Mouse (Mus musculus): Measurements from ENCODE around the gene Ldb2. TPM values are rescaled to one million over a fixed set of nuclear protein-coding genes. Genes with fewer than 3 reads are reported as not detected.

Gene Ldb2
- polyA plus RNA-seq, 1 experiment, result not detected

DNA sequence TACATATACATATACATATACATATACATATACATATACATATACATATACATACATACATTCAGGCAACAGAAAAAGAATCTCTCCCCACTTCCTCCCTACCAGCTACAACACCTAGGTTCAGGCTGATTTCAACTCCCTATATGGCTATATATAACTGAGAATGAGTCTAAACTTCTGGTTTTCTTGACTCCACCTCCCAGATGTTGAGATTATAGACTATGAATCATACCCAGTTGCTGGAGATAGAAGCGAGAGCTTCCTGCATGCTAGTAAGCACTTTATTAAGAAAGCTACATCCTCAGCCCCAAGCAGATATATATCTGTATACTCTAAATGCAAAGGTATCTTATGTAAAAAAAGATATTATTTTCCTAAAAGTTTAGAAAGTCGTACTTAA, 74.0 kb downstream of the Ldb2 start:
- no peak for TF ChIP-seq CTCF (IDR thresholded peaks at IDR 0.05; ENCODE audit: low read depth, low read length)
- TF ChIP-seq POLR2A (IDR thresholded peaks at IDR 0.05; ENCODE audit: borderline replicate concordance, low read depth, low read length), result no peak
- Histone ChIP-seq H3K4me1 (ENCODE audit: control insufficient read depth, insufficient read depth, low read length) (no peaks in the 10 kb centered on the region), H3K27ac (ENCODE audit: insufficient read depth, low read depth, low read length) (no peak overlapping the region), H3K4me3 (ENCODE audit: insufficient read depth, low read length) (no peak overlapping the region)

DNA sequence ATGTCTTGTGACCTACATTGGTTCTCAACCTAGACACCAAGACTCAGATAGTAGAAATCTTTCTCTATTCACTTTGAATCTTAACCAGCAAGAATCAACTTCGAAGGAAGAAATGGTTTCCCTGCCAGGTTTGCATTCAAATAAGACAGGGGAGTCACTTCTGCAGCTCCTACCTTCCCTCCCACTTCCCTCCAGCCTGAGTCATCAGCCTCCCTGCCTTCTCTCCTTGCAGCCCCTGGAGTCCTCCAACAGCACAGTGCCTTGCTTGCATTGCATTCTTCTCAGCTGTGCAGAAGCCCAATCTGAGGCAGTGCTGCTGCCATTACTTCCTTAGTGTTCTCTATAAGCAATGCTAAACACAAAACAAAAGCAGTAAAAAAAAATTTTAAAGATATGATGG, 79.6 kb downstream of the Ldb2 start:
- TF ChIP-seq CTCF (IDR thresholded peaks at IDR 0.05; ENCODE audit: low read depth, low read length), result no peak
- no peak for TF ChIP-seq POLR2A (IDR thresholded peaks at IDR 0.05; ENCODE audit: borderline replicate concordance, low read depth, low read length)
- Histone ChIP-seq H3K4me3 (ENCODE audit: insufficient read depth, low read length) (no peak overlapping the region), H3K27ac (ENCODE audit: insufficient read depth, low read depth, low read length) (no peak overlapping the region), H3K4me1 (ENCODE audit: control insufficient read depth, insufficient read depth, low read length) (no peaks in the 10 kb centered on the region)

DNA sequence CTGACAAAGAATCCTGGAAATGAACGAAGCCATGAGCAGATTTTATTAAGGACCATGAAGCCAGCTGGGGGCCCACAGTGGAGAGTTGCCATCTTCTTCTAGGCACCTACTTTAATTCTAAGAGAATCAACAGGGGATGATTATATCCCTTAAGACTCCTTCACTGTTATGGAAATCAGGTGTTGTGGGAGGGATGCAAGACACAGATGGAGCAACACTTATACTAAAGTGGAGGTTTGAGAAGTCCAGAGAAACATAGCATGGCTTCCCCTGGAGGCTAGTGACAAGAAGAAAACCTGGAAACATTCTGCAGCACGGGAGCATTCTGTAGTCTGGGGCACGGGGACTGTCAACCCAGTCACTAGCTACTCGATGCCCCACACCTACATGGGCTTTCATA, 85.0 kb downstream of the Ldb2 start:
- H3K4me1 ChIP-seq (ENCODE audit: control insufficient read depth, insufficient read depth, low read length), result no peaks in the 10 kb centered on the region
- no peak overlapping the region for H3K27ac ChIP-seq (ENCODE audit: insufficient read depth, low read depth, low read length)
- TF ChIP-seq POLR2A (IDR thresholded peaks at IDR 0.05; ENCODE audit: borderline replicate concordance, low read depth, low read length) (no peak), CTCF (IDR thresholded peaks at IDR 0.05; ENCODE audit: low read depth, low read length) (no peak)
- H3K4me3 ChIP-seq (ENCODE audit: insufficient read depth, low read length), result no peak overlapping the region

DNA sequence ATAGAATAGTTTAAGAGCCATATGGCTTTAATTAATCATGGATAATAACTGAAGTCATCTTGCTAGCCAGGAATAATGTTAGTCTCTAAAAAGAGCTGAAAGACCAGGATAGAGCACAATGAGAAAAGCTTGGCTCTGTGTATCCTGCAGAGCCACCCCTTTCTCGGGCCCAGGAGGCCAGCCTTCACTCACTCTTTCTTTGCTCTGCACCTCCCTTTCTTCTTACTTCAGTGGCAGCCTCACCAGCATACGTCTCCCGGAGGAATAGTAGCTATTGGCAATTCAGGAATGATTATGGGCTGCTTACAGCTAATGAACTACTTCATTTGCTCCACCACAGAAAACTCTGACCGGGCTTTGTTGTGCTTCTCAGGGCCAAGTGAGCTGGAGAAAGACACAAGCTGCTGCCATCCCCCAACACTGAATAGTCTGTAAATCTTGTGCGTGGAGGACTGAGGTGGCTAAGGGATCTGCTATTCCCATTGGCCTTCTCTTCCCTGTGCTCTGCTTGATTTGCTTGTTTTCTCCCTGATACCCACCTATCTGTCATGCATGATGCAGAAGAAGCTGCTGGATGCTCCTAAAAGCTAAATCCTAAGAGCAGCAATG, 86.2 kb downstream of the Ldb2 start:
- TF ChIP-seq CTCF (IDR thresholded peaks at IDR 0.05; ENCODE audit: low read depth, low read length) (no peak), POLR2A (IDR thresholded peaks at IDR 0.05; ENCODE audit: borderline replicate concordance, low read depth, low read length) (no peak)

DNA sequence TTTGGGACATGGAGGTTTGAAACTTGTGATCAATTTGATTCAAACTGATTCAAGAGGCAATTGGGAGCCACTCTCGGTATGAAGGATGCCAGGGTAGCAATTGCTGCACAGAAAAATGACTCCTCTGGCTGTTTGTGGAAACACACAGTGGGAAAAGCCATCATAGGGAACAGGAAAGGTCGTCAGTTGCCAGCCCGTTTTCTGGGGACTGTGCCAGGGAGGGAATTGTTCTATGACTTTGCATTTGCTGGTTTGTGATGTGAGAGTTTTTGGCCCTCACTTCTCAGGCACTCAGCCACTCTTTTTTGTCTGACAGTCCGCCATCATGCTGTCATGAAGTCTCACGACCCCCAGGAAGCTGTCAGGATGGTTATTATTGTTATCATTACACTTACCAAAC, 88.3 kb downstream of the Ldb2 start:
- no peak for TF ChIP-seq POLR2A (IDR thresholded peaks at IDR 0.05; ENCODE audit: borderline replicate concordance, low read depth, low read length)
- no peak for TF ChIP-seq CTCF (IDR thresholded peaks at IDR 0.05; ENCODE audit: low read depth, low read length)
- H3K27ac ChIP-seq (ENCODE audit: insufficient read depth, low read depth, low read length), result no peak overlapping the region

More for the DNA sequence above, 86.2 kb downstream of the Ldb2 start:
- no peak overlapping the region for H3K27ac ChIP-seq (ENCODE audit: insufficient read depth, low read depth, low read length)
- H3K4me3 ChIP-seq (ENCODE audit: insufficient read depth, low read length), result no peak overlapping the region
- H3K4me1 ChIP-seq (ENCODE audit: control insufficient read depth, insufficient read depth, low read length), result no peaks in the 10 kb centered on the region

DNA sequence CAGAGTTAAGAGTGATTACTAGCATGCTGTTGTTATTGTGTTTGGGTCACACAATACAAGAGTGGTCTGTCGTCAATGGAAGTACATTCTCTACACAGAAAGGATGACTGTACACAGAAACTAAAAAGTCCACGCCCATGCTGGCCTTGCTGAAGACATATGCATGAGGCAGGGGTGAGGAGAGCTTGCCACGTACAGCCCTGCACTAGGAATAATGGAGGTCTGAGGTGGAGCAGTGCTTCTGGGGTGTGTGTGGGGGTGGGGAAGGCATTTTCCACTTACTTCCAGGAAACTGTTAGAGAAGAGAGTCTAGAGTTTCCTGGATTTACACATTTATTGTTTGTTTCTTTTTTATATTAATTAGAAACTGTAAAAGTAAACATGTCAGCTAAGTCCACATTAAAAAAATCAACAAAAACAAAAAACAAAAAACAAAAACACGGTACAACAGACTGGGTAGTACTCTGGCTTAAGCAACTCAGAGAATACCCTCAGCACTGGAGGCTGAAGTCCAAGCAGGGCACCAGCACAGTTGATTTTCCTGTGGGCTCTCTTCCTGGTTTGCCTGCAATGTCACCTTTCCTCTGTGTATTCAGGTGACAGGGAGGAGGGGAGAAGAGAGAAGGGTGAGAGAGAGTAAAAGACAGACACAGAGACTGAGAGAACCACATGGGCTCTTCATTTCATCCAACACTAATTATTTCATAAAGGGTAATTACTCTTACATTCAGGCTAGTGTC, 89.2 kb downstream of the Ldb2 start:
- Histone ChIP-seq H3K27ac (ENCODE audit: insufficient read depth, low read depth, low read length) (no peak overlapping the region), H3K4me1 (ENCODE audit: control insufficient read depth, insufficient read depth, low read length) (no peaks in the 10 kb centered on the region), H3K4me3 (ENCODE audit: insufficient read depth, low read length) (no peak overlapping the region)
- TF ChIP-seq CTCF (IDR thresholded peaks at IDR 0.05; ENCODE audit: low read depth, low read length) (no peak), POLR2A (IDR thresholded peaks at IDR 0.05; ENCODE audit: borderline replicate concordance, low read depth, low read length) (no peak)

More for the DNA sequence above, 88.3 kb downstream of the Ldb2 start:
- Histone ChIP-seq H3K4me3 (ENCODE audit: insufficient read depth, low read length) (no peak overlapping the region), H3K4me1 (ENCODE audit: control insufficient read depth, insufficient read depth, low read length) (no peaks in the 10 kb centered on the region)

DNA sequence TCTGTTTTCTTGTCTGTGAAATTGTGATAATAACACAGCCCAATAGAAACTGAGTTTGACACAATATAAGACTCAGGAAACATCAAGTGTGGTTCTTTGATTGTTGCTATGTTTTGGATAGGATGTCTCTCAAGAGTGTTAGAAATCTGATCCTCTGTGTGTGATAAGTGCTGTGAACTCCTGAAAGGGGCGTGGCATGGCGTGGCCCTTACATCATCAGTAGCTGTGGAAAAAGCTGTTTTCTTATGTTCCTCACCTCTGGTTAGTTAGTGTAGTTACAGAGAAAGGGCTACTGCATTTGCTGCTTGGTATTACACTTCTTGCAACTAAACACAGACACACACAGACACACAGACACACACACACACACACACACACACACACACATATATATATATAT, 90.2 kb downstream of the Ldb2 start:
- Histone ChIP-seq H3K4me1 (ENCODE audit: control insufficient read depth, insufficient read depth, low read length) (no peaks in the 10 kb centered on the region), H3K4me3 (ENCODE audit: insufficient read depth, low read length) (no peak overlapping the region), H3K27ac (ENCODE audit: insufficient read depth, low read depth, low read length) (no peak overlapping the region)
- TF ChIP-seq CTCF (IDR thresholded peaks at IDR 0.05; ENCODE audit: low read depth, low read length), result no peak
- no peak for TF ChIP-seq POLR2A (IDR thresholded peaks at IDR 0.05; ENCODE audit: borderline replicate concordance, low read depth, low read length)

DNA sequence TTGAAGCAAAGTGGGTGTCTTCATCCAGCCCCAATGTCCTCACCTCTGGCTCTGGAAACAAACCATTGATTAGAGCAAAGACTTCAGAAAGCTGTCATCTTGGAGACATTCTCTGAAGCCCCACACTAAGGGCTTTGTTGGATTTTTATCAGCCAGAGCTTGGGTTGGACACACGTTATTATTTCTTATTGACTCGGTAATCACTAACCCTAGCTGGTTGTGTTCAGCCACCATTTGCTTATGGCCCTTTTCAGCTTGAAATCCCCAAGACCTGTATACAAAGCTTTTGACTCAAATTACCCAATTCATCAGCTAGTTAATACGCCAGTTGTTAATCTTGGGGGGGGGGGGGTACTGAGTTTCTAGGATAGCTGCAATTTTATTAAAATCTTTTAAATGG, 91.5 kb downstream of the Ldb2 start:
- no peak overlapping the region for H3K27ac ChIP-seq (ENCODE audit: insufficient read depth, low read depth, low read length)
- no peaks in the 10 kb centered on the region for H3K4me1 ChIP-seq (ENCODE audit: control insufficient read depth, insufficient read depth, low read length)

DNA sequence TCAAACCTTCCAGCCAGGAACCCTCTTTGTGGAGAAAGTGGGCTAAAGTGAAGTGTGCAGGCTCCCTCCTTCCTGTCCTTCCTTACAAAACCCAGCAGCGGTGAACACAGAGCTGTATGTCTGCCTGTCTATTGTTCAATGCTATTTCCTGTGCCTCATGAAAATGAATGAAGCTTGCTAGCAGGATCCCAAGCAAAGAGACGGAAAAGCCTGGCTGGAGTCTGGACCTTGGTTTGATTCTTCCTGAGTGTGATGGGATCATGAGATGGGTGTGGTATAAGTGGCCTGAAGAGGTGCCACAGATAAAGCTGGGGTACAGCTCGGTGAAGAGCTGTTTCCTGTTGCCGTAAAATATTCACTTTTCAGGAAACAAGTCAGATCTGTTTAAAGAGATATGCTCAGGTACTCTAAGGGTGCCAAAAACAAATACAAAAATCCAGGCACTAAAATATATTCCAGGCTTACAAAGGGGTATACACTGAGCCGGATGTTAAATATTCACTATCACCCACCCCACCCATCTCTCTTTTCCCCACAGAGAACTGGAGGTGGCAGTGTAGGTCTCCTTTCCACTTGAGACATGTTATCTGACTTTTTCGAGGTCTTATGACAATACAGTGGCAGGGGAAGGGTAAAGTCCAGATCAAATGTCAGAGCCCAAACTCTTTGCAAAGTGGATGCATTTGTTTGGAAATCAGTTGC, 92.3 kb downstream of the Ldb2 start:
- H3K4me1 ChIP-seq (ENCODE audit: control insufficient read depth, insufficient read depth, low read length), result no peaks in the 10 kb centered on the region
- H3K27ac ChIP-seq (ENCODE audit: insufficient read depth, low read depth, low read length), result no peak overlapping the region
- no peak overlapping the region for H3K4me3 ChIP-seq (ENCODE audit: insufficient read depth, low read length)
- TF ChIP-seq POLR2A (IDR thresholded peaks at IDR 0.05; ENCODE audit: borderline replicate concordance, low read depth, low read length) (no peak), CTCF (IDR thresholded peaks at IDR 0.05; ENCODE audit: low read depth, low read length) (no peak)

More for the DNA sequence above, 91.5 kb downstream of the Ldb2 start:
- TF ChIP-seq POLR2A (IDR thresholded peaks at IDR 0.05; ENCODE audit: borderline replicate concordance, low read depth, low read length) (no peak), CTCF (IDR thresholded peaks at IDR 0.05; ENCODE audit: low read depth, low read length) (no peak)
- no peak overlapping the region for H3K4me3 ChIP-seq (ENCODE audit: insufficient read depth, low read length)

DNA sequence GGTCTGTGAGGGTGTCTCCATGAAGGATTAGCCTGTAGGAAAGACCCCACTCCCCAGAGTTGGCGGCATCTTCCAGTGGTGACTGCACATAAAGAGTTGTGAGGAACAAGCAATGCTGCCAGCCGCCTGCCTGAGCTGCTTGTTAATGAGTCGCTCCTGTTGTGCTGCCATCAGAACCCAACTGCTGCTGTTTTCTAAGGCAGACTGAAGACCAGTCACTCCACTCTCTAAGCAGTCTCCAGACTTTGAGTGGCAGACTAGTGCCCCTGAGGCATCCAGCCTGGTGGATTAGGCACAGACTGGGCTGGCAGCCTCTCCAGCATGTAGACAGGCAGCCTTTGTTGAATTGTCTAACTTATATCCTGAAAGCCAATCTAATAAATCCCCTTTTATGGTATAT, 101.5 kb downstream of the Ldb2 start:
- no peak for TF ChIP-seq POLR2A (IDR thresholded peaks at IDR 0.05; ENCODE audit: borderline replicate concordance, low read depth, low read length)
- no peak for TF ChIP-seq CTCF (IDR thresholded peaks at IDR 0.05; ENCODE audit: low read depth, low read length)
- Histone ChIP-seq H3K4me3 (ENCODE audit: insufficient read depth, low read length) (no peak overlapping the region), H3K4me1 (ENCODE audit: control insufficient read depth, insufficient read depth, low read length) (no peaks in the 10 kb centered on the region), H3K27ac (ENCODE audit: insufficient read depth, low read depth, low read length) (no peak overlapping the region)

Data from bone marrow macrophage, adult 2 months (primary cell).